Mouse (Mus musculus) cerebellum, postnatal 4 days (tissue): ENCODE data around the gene Olfr456.
"Not testable (repeated sequence)": the region's sequence is repeated elsewhere in the genome, so short reads cannot be mapped to it uniquely, and the experiment has no call there.

Experiments used
- DNase-seq, 2 experiments: peaks; one replicate each; pipeline ENCODE4 v3.0.0; 2022; ENCODE audit warnings: low spot score in 2 of 2, mixed read lengths in 1 of 2

The Olfr456 gene

GRCm38 (mm10) chr6:42487114-42487513 lies at the start of gene Olfr456:
TSS of gene Olfr456 (minus strand) at chr6:42487214.
- no peak for DNase-seq

- DNase-seq = no peak
Observed at GRCm38 (mm10) chr6:42513461-42513860, 26.4 kb upstream of the Olfr456 start.

- DNase-seq = no peak
Observed at GRCm38 (mm10) chr6:42509311-42509710, 22.3 kb upstream of the Olfr456 start.

DNA sequence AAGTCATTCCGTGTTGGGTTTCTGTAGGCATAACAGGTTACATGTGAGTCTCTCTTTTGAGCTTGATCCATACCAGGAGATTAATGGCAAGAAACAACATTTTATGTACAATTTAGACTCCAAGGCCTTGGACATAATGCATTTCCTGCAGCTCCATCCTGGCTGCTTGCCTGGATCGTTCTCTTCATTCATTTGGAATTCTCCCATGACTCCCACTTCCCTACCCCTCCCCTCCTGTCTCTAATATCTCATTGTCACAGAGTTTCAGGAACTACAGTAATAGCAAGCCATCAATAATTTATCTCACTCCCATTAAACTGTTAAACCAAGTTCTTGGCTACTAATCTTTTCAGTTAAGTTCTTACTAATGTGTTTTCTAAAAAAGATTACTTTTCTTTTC lies 16.5 kb upstream of the Olfr456 start:
- DNase-seq = no peak

- no peak for DNase-seq
Observed at GRCm38 (mm10) chr6:42489731-42490130, 2.7 kb upstream of the Olfr456 start.

DNA sequence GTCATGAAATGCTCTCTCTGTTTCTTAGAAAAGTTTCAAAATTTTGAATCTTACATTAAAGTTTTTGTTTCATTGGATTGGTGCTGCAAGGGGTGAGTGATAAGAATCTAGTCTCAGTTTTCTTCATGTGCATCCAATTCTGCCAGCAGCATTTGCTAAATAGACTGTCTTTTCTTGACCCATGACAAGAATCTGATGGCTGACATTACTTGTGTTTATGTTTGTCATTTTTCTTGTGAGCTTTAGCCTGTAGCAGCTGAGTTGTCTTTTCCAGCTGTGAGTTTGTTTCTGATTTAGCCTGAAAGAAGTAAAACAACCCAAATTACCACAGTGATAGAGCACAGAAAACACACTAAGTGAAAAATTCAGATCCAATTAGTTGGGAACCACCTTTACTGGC lies 2.4 kb downstream of the Olfr456 start:
- no peak for DNase-seq

DNA sequence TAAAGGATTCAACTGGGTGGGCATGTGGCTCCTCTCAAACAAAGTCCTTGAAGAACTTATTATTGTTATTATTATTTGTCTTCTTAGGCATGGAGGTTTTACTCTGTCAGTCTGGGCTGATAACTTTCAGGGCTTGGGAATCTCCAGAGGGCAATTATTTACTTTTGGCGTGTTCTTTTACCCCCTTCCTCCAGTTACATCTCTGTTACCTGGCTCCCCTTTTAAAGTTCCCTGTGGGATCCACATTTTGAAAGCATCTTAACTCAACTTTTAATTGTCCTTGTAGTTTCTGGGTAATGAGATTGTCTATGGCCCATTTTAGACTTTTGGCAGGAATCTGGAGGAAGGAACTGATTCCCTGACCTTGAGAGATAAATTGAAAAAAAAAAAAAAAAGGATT lies 10.8 kb downstream of the Olfr456 start, which contains the start of gene Olfr457:
Gene Olfr457, minus strand, starts transcription at position 101 of the 400 bp plus-strand sequence.
- DNase-seq = no peak

DNA sequence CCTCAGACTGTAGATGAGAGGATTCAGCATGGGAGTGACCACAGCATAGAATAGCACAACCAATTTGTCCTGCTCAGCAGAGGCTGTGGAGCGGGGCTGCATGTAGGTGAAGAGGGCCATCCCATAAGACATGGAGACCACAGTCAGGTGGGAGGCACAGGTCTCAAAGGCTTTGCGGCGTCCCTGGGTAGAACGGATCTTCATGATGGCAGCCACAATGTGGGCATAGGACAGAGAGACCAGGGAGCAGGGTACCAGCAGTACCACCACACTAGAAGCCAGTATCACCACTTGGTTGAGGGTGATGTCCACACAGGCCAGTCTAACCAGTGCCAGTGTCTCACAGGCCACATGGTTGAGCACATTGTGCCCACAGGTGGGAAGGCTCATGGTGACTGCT lies 15.7 kb downstream of the Olfr456 start:
- not testable (repeated sequence) for DNase-seq

DNA sequence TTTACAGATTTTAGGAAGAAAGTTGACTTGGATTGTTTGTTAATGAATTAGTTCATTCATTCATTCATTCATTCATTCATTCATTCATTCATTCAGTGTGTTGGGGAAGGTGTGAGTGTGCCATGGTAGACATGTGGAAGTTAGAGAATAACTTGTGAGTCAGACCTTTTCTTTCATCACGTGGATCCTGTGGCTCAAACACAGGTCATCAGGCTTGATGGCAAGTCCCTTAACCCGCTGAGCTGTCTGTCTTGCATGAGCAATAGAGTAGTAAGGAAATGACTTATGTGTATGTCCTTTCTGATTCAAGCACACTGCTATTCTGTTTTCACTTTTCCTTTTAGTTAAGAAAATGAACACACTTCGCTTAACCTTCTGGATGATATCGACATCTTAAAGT lies 16.5 kb downstream of the Olfr456 start:
- DNase-seq = no peak

DNA sequence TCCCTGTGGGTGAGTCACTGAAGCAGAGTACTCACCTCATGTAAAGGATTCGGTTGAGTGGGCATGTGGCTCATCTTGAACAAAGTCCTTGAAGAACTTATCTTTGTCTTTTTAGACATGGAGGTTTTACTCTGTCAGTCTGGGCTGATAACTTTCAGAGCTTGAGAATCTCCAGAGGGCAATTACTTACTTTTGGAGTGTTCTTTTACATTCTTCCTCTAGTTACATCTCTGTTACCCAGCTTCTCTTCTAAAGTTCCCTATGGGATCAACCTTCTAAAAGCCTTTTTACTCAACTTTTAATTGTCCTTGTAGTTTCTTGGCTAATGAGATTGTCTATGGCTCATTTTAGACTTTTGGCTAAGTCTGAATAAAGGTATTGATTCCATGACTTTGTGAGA lies 21.9 kb downstream of the Olfr456 start, which contains the start of gene Olfr458:
Gene Olfr458, minus strand, starts transcription at position 101 of the 400 bp plus-strand sequence.
- no peak for DNase-seq

DNA sequence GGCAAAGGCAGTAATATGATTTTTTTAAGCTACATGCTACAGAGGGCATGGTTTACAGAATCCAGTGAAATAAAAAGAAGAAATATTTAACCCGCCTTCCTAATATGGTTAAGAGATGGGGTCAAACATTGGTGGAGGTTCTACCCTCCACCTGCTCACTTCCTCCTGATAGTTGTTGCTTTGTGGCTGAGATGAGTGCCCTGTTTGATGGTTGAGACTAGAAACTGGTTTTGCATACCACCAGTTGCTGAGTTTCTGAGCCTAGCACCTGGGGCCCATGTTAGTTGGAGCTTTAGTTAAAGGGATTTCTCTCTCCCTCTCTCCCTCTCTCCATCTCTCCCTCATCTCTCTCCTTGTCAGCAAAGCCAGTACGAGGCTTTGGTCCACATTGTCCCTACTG lies 39.6 kb downstream of the Olfr456 start:
- DNase-seq = no peak

DNA sequence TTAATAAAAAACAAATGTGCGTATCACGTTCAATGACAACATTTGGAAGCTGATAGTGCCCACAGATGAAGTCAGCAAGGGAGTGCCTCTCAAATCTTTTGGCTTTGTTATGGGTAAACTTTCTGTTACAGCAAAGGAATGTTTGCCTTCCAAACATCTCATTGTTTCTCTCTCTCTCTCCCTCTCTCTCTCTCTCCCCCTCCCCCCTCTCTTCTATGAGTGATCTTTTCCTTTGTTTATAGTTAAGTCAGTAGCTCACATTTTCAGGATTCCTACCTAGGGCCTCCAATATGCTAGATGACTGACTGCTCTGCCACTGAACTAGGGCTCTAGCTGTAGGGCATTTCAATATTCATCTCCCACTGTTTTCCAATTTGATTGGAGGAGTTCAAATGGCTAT lies 42.5 kb downstream of the Olfr456 start:
- no peak for DNase-seq

DNA sequence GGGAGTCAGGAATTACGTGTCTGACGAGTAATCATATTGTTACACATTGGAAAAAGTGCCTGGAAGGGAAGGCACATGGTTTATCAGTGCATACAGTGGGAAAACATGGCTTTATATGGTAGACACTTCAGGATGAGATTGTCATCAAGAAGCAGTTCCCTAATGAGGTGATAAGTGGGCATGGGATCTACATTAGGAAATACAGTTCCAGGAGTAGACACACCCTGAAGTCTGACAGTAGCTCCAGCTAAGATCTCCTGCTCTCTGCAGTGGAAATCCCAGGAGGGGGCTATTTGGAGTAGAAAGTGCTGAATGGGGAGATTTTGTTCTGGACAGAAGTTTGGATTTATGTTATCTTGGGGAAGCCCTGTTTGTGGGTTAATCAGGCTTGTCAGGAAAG lies 45.6 kb downstream of the Olfr456 start:
- DNase-seq = no peak
